Mouse (Mus musculus) kidney, embryonic 14.5 days (tissue): Measurements from ENCODE around the gene Mrpl44. TPM values are rescaled to one million over a fixed set of nuclear protein-coding genes. Genes with fewer than 3 reads are reported as not detected.
A peak's percentile ranks its signal among the peaks of the same experiment; 100 is the strongest.

Experiments used
- ATAC-seq: fragments of 200-750 bp; cut with Nextera tagmentation; 2 replicates; pipeline ENCODE4 v1.8.0; 2017; ENCODE audit warnings: moderate number of reproducible peaks, mild to moderate bottlenecking, moderate TSS enrichment, moderate library complexity; ENCODE audit not compliant: low FRiP score, low TSS enrichment
- H3K27ac ChIP-seq: fragments of 300-500 bp; sonication (generic); 2 replicates; pipeline ENCODE4 v1.5.1; 2014; ENCODE audit warnings: low read depth, mild to moderate bottlenecking, low read length, moderate library complexity, mixed read lengths
- H3K27me3 ChIP-seq: fragments of 300-500 bp; sonication (generic); 2 replicates; pipeline ENCODE4 v1.6.1; 2014; ENCODE audit warnings: mild to moderate bottlenecking, low read length; ENCODE audit not compliant: control insufficient read depth, insufficient read depth
- H3K36me3 ChIP-seq: fragments of 300-500 bp; sonication (generic); 2 replicates; pipeline ENCODE4 v1.6.1; 2014; ENCODE audit warnings: low read length, mixed read lengths; ENCODE audit not compliant: control insufficient read depth, insufficient read depth
- H3K4me1 ChIP-seq: fragments of 300-500 bp; sonication (generic); 2 replicates; pipeline ENCODE4 v1.6.1; 2014; ENCODE audit warnings: low read length, mixed read lengths; ENCODE audit not compliant: control insufficient read depth, insufficient read depth
- H3K4me2 ChIP-seq: fragments of 300-500 bp; sonication (generic); replicated peaks from 2 replicates; pipeline ENCODE4 v1.6.1; 2014; ENCODE audit warnings: low read depth, mild to moderate bottlenecking, low read length
- H3K4me3 ChIP-seq: fragments of 300-500 bp; sonication (generic); 2 replicates; pipeline ENCODE4 v1.5.1; 2014; ENCODE audit warnings: mild to moderate bottlenecking, low read length
- H3K9ac ChIP-seq: fragments of 300-500 bp; sonication (generic); 2 replicates; pipeline ENCODE4 v1.6.1; 2014; ENCODE audit warnings: low read depth, mild to moderate bottlenecking, low read length, moderate library complexity
- H3K9me3 ChIP-seq: fragments of 300-500 bp; sonication (generic); 2 replicates; pipeline ENCODE4 v1.6.1; 2016; ENCODE audit warnings: low read length; ENCODE audit not compliant: control insufficient read depth
- WGBS: fragments of 180-500 bp; shearing (Covaris S2); extraction: QIAGEN DNeasy Blood & Tissue Kit; methylation state at CpG from one replicate; pipeline ENCODE4 v1.1.7; 2014; 5-methylcytosine and 5-hydroxymethylcytosine counted together
- polyA plus RNA-seq: library from polyadenylated mRNA; unstranded; fragments of >200 nt; fragmentation: Nextera tagmentation; extraction: Ambion mirVana; gene quantifications from 2 replicates; pipeline ENCODE4 v1.2.1, GENCODE M21; 2014

Mrpl44 gene
- polyA plus RNA-seq, 1 experiment from 2014 or later: 57.3 TPM

GRCm38 (mm10) chr1:79815446-79815845, 39.6 kb downstream of the Mrpl44 start:
- Histone ChIP-seq H3K4me1 (no peaks in the 10 kb centered on the region), H3K27ac (no peak overlapping the region), H3K27me3 (no peaks in the 10 kb centered on the region), H3K36me3 (no peaks in the 10 kb centered on the region), H3K4me2 (no peak overlapping the region), H3K9ac (no peak overlapping the region), H3K9me3 (no peaks in the 10 kb centered on the region), H3K4me3 (no peak overlapping the region)
- WGBS: 88% methylated on average over 3 of the region's 3 CpGs
- ATAC-seq: no peak

GRCm38 (mm10) chr1:79819296-79819879, 43.6 kb downstream of the Mrpl44 start:
- H3K4me2 ChIP-seq: no peak overlapping the region
- ATAC-seq: no peak
- no peaks in the 10 kb centered on the region for H3K36me3 ChIP-seq
- H3K9me3 ChIP-seq: no peaks in the 10 kb centered on the region
- no peak overlapping the region for H3K27ac ChIP-seq
- H3K4me1 ChIP-seq: 0 out of 2 replicates have a peak, but pooled peaks cover 2% of the 10 kb centered on the region
- no peak overlapping the region for H3K9ac ChIP-seq
- WGBS: 90% methylated on average over 11 of the region's 11 CpGs
- no peaks in the 10 kb centered on the region for H3K27me3 ChIP-seq
- H3K4me3 ChIP-seq: no peak overlapping the region

- no peaks in the 10 kb centered on the region for H3K27me3 ChIP-seq
- no peak overlapping the region for H3K4me3 ChIP-seq
- H3K36me3 ChIP-seq: no peaks in the 10 kb centered on the region
- WGBS: 51% methylated on average over 13 of the region's 13 CpGs
- ATAC-seq: no peak
- H3K4me2 ChIP-seq: no peak overlapping the region
- peaks cover 11% of the 10 kb centered on the region; the same call in 1 of the 2 replicates for H3K4me1 ChIP-seq
- no peaks in the 10 kb centered on the region for H3K9me3 ChIP-seq
- no peak overlapping the region; the same call in 1 of the 2 replicates for H3K27ac ChIP-seq
- H3K9ac ChIP-seq: no peak overlapping the region
These were observed 47.1 kb downstream of the Mrpl44 start for GRCm38 (mm10) chr1:79822806-79823525.

GRCm38 (mm10) chr1:79823951-79824633, 48.3 kb downstream of the Mrpl44 start:
- H3K4me1 ChIP-seq: peaks cover 11% of the 10 kb centered on the region; the same call in 1 of the 2 replicates
- 49% methylated on average over 14 of the region's 14 CpGs for WGBS
- H3K27me3 ChIP-seq: no peaks in the 10 kb centered on the region
- no peak for ATAC-seq
- H3K4me3 ChIP-seq: peak overlapping the region; percentile 2; the same call in 1 of the 2 replicates
- H3K4me2 ChIP-seq: no peak overlapping the region; the same call in 1 of the 2 replicates
- H3K9me3 ChIP-seq: no peaks in the 10 kb centered on the region
- no peaks in the 10 kb centered on the region for H3K36me3 ChIP-seq
- H3K9ac ChIP-seq: peak overlapping the region; percentile 23; the same call in 1 of the 2 replicates
- H3K27ac ChIP-seq: peak overlapping the region; percentile 42; the same call in 1 of the 2 replicates

Other genes starting within 250 kb of the Mrpl44 start
- gene Ap1s3, start 104.0 kb upstream of the Mrpl44 start, polyA plus RNA-seq: 0.92 and 2.0 TPM in 2 replicates
- gene Wdfy1, start 125 bp downstream of the Mrpl44 start, polyA plus RNA-seq: 26.3 and 38.8 TPM in 2 replicates
- gene Serpine2, start 85.2 kb downstream of the Mrpl44 start, polyA plus RNA-seq: 108 and 136 TPM in 2 replicates